Mouse (Mus musculus) CH12.LX (cell line): ENCODE results near the gene Ntrk3. TPM values are rescaled to one million over a fixed set of nuclear protein-coding genes. Genes with fewer than 3 reads are reported as not detected.

Source experiments
- DNase-seq: peaks from one replicate; pipeline ENCODE4 v3.0.0-alpha.2; 2013; ENCODE audit errors: extremely low read depth
- H3K27ac ChIP-seq: 2 replicates; pipeline ENCODE4 v1.5.1; 2012; ENCODE audit warnings: low read depth, mild to moderate bottlenecking, control low read depth, moderate library complexity; ENCODE audit not compliant: insufficient read depth
- H3K27me3 ChIP-seq: replicated peaks from 2 replicates; pipeline ENCODE3; 2012; ENCODE audit warnings: inconsistent platforms
- H3K36me3 ChIP-seq, 2 experiments: replicated peaks in 1 of 2; 2 replicates each; pipeline versions ENCODE3 to v1.6.1; 2012; ENCODE audit warnings: inconsistent platforms in 1 of 2, low read length in 1 of 2, mild to moderate bottlenecking in 1 of 2, mixed read lengths in 1 of 2, moderate library complexity in 1 of 2; ENCODE audit not compliant: control insufficient read depth in 1 of 2, insufficient read depth in 1 of 2
- H3K4me1 ChIP-seq, 2 experiments: 2 replicates each; pipeline ENCODE4 v1.6.1; 2012; ENCODE audit warnings: inconsistent platforms in 1 of 2, moderate library complexity in 1 of 2; ENCODE audit not compliant: insufficient read depth in 2 of 2, control insufficient read depth in 1 of 2
- H3K4me2 ChIP-seq: 2 replicates; pipeline ENCODE4 v1.6.1; 2012; ENCODE audit warnings: low read depth, mild to moderate bottlenecking, control low read depth; ENCODE audit not compliant: poor library complexity, insufficient read depth, severe bottlenecking
- H3K4me3 ChIP-seq, 3 experiments: fragments of 150-350 bp in 1 of 3; sonication (generic) in 1 of 3; replicated peaks in 1 of 3; 2 replicates each; pipeline versions ENCODE3 to v1.5.1; 2011 to 2012; ENCODE audit warnings: low read depth in 2 of 3, low read length in 2 of 3, mild to moderate bottlenecking in 2 of 3, moderate library complexity in 2 of 3, control low read depth in 1 of 3, improper control_type of control experiment in 1 of 3, inconsistent platforms in 1 of 3, mixed read lengths in 1 of 3; ENCODE audit not compliant: poor library complexity in 1 of 3
- H3K79me2 ChIP-seq: replicated peaks from 2 replicates; pipeline ENCODE4 v1.6.1; 2012; ENCODE audit warnings: mild to moderate bottlenecking, moderate library complexity; ENCODE audit not compliant: control insufficient read depth, poor library complexity, insufficient read depth, severe bottlenecking; ENCODE audit errors: extremely low read depth
- H3K9ac ChIP-seq: 2 replicates; pipeline ENCODE4 v1.6.1; 2012; ENCODE audit warnings: low read depth, mild to moderate bottlenecking, control low read depth, moderate library complexity; ENCODE audit not compliant: insufficient read depth
- H3K9me3 ChIP-seq: replicated peaks from 2 replicates; pipeline ENCODE3; 2012; ENCODE audit warnings: low read length, inconsistent platforms, mixed read lengths
- CTCF ChIP-seq, 2 experiments: IDR thresholded peaks in 1 of 2; conservative IDR thresholded peaks in 1 of 2; 2 replicates each; pipeline ENCODE4 v1.5.1; 2011 to 2012; ENCODE audit warnings: low read depth in 2 of 2, low read length in 2 of 2, improper control_type of control experiment in 1 of 2, inconsistent platforms in 1 of 2, mild to moderate bottlenecking in 1 of 2, moderate library complexity in 1 of 2
- E2F4 ChIP-seq: IDR thresholded peaks from 2 replicates; pipeline ENCODE4 v1.6.1; 2011; ENCODE audit warnings: low read depth, low read length, improper control_type of control experiment; ENCODE audit not compliant: insufficient replicate concordance
- EP300 ChIP-seq: IDR thresholded peaks from 2 replicates; pipeline ENCODE4 v1.6.1; 2011; ENCODE audit warnings: low read length, improper control_type of control experiment
- JUN ChIP-seq: IDR thresholded peaks from 2 replicates; pipeline ENCODE4 v1.6.1; 2011; ENCODE audit warnings: low read depth, mild to moderate bottlenecking, low read length, improper control_type of control experiment, moderate library complexity; ENCODE audit not compliant: insufficient read depth
- JUND ChIP-seq: conservative IDR thresholded peaks from 2 replicates; pipeline ENCODE4 v1.6.1; 2011; ENCODE audit warnings: low read depth, low read length, improper control_type of control experiment
- KAT2A ChIP-seq: IDR thresholded peaks from 2 replicates; pipeline ENCODE4 v1.6.1; 2012; ENCODE audit warnings: low read length, improper control_type of control experiment, inconsistent platforms; ENCODE audit not compliant: insufficient replicate concordance
- MAX ChIP-seq: IDR thresholded peaks from 2 replicates; pipeline ENCODE4 v1.6.1; 2011; ENCODE audit warnings: low read length, improper control_type of control experiment
- MAZ ChIP-seq: IDR thresholded peaks from 2 replicates; pipeline ENCODE4 v1.6.1; 2012; ENCODE audit warnings: low read depth, mild to moderate bottlenecking, inconsistent platforms, low read length, improper control_type of control experiment, moderate library complexity
- MXI1 ChIP-seq: IDR thresholded peaks from 2 replicates; pipeline ENCODE4 v1.6.1; 2011; ENCODE audit warnings: mild to moderate bottlenecking, low read depth, low read length, improper control_type of control experiment
- NELFE ChIP-seq: IDR thresholded peaks from 2 replicates; pipeline ENCODE4 v1.6.1; 2011; ENCODE audit warnings: low read depth, low read length, improper control_type of control experiment
- POLR2A ChIP-seq: IDR thresholded peaks from 2 replicates; pipeline ENCODE4 v1.6.1; 2011; ENCODE audit warnings: low read depth, mild to moderate bottlenecking, improper control_type of control experiment, low read length
- POLR2AphosphoS2 ChIP-seq: IDR thresholded peaks from 2 replicates; pipeline ENCODE4 v1.6.1; 2011; ENCODE audit warnings: low read depth, low read length, improper control_type of control experiment
- RAD21 ChIP-seq: IDR thresholded peaks from 2 replicates; pipeline ENCODE4 v1.6.1; 2011; ENCODE audit warnings: low read depth, mild to moderate bottlenecking, low read length, improper control_type of control experiment, moderate library complexity
- RCOR1 ChIP-seq: conservative IDR thresholded peaks from 2 replicates; pipeline ENCODE4 v1.6.1; 2012; ENCODE audit warnings: low read depth, mild to moderate bottlenecking, inconsistent platforms, low read length, improper control_type of control experiment
- SIN3A ChIP-seq: IDR thresholded peaks from 2 replicates; pipeline ENCODE4 v1.6.1; 2012; ENCODE audit warnings: low read length, improper control_type of control experiment, inconsistent platforms
- SMC3 ChIP-seq: IDR thresholded peaks from 2 replicates; pipeline ENCODE4 v1.6.1; 2011; ENCODE audit warnings: low read depth, low read length, improper control_type of control experiment
- TBP ChIP-seq: conservative IDR thresholded peaks from 2 replicates; pipeline ENCODE4 v1.6.1; 2011; ENCODE audit warnings: low read depth, low read length, improper control_type of control experiment
- TCF12 ChIP-seq: IDR thresholded peaks from 2 replicates; pipeline ENCODE4 v1.6.1; 2014; ENCODE audit warnings: low read depth, mild to moderate bottlenecking, inconsistent platforms, low read length, improper control_type of control experiment
- USF1 ChIP-seq: IDR thresholded peaks from 2 replicates; pipeline ENCODE4 v1.6.1; 2014; ENCODE audit warnings: low read depth, mild to moderate bottlenecking, inconsistent platforms, low read length, improper control_type of control experiment
- USF2 ChIP-seq: conservative IDR thresholded peaks from 2 replicates; pipeline ENCODE4 v1.6.1; 2011; ENCODE audit warnings: low read depth, low read length, improper control_type of control experiment
- ZKSCAN1 ChIP-seq: IDR thresholded peaks from 2 replicates; pipeline ENCODE4 v1.6.1; 2012; ENCODE audit warnings: low read depth, inconsistent platforms, low read length, improper control_type of control experiment, borderline replicate concordance
- dilution Hi-C: fragments of 300-500 bp; cut with MboI; formaldehyde crosslinking; loops from 2 replicates; pipeline ENCODE4 v1.14.3; 2020; ENCODE audit warnings: low sequenced_read_pairs; ENCODE audit not compliant: extremely low pct_unique_long_range_greater_than_20kb, extremely low pct_ligation_motif_present
- in situ Hi-C: fragments of 300-500 bp; cut with MboI; formaldehyde crosslinking; loops from 3 replicates; pipeline ENCODE4 v1.14.3; 2019; ENCODE audit warnings: low sequenced_read_pairs, low pct_ligation_motif_present, low pct_unique_long_range_greater_than_20kb, mixed read lengths
- polyA plus RNA-seq: library from polyadenylated mRNA; unstranded; fragments of >175 nt; gene quantifications from 2 replicates; pipeline ENCODE4 v1.2.1, GENCODE M21; 2012; ENCODE audit warnings: low read depth; ENCODE audit not compliant: insufficient read length
- total RNA-seq, 2 experiments: library from RNA; depleted of rRNA; stranded (reverse); fragments of 300-350 nt in 1 of 2; fragments of >200 nt in 1 of 2; gene quantifications; 2 replicates each; pipeline ENCODE4 v1.2.3; 2012 to 2014

Gene Ntrk3
- total and polyA plus RNA-seq, 3 experiments, result 0.21 TPM; not detected in 2

DNA sequence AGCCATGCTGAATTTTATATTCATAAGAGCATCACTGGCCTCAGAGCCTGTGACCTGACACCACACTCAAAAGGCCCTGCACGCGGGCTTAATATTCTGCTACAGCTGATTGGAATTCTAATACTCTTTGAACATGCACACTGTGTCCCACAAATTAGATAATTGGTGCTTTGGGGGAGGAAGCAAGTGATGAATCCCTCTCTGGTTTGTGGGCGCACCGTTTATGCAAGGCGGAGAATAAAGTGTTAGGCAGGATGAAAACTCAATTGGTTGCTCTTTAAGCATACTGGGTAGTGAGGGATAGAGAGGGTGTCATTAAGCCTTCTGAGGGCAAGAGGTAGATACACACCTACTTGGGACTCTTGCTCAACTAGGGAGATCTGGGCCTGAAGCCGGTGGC is 297.3 kb downstream of the Ntrk3 start:
- dilution Hi-C loops, result no loop called here
- H3K36me3 ChIP-seq, result no peaks in the 10 kb centered on the region

DNA sequence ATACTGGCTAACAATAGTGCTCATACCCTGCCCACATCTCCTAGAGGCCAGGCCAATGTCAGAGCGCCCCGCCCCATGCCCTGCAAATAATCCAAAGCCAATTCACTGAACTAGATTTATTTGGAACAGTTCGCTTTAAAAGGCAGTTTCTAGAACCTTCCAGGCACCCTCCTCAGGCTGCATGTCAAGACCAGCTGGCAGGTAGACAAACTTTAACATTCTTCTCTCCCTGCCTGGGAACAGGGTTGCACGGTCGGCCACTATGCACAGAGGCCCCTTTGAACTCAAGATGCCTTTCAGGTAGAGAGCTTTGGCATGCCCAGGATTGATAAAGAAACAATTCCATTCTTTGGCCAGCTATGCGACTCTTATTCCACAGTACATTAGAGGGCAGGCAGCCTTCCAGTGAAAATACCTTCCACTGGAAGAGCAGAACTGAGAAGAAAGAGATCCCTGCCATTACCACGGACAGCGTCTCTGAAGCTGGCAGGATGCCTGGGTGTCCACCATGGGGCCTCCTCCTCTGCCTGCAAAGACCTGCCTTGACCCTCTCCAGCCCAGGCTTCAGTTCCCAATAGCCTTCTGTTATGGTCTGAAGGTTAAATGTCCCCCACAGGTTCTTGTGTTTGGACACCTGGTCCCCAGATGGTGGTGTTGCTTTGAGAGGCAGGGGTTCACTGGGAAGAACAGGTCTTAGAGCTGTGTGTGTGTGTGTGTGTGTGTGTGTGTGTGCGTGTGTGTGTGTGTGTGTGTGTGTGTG is 298.3 kb downstream of the Ntrk3 start:
- Histone ChIP-seq H3K4me1 (no peaks in the 10 kb centered on the region), H3K4me3 (no peak overlapping the region), H3K9ac (no peak overlapping the region), H3K27ac (no peak overlapping the region), H3K27me3 (no peaks in the 10 kb centered on the region), H3K4me2 (no peak overlapping the region), H3K79me2 (no peaks in the 10 kb centered on the region), H3K36me3 (no peaks in the 10 kb centered on the region), H3K9me3 (peaks cover 39% of the 10 kb centered on the region)
- dilution Hi-C loops, result no loop called here
- no peak for TF ChIP-seq USF2
- TF ChIP-seq MAX, result no peak
- no peak for TF ChIP-seq JUND
- no peak for TF ChIP-seq MAZ
- TF ChIP-seq MXI1, result no peak
- no peak for TF ChIP-seq EP300
- TF ChIP-seq E2F4, result no peak
- TF ChIP-seq POLR2A, result no peak
- TF ChIP-seq SIN3A, result no peak
- no peak for TF ChIP-seq RAD21
- TF ChIP-seq SMC3, result no peak
- no peak for TF ChIP-seq POLR2AphosphoS2
- no peak for DNase-seq
- in situ Hi-C loops, result no loop called here

More for the DNA sequence above, 297.3 kb downstream of the Ntrk3 start:
- Histone ChIP-seq H3K79me2 (no peaks in the 10 kb centered on the region), H3K4me1 (no peaks in the 10 kb centered on the region), H3K27ac (no peak overlapping the region), H3K9me3 (peaks cover 39% of the 10 kb centered on the region), H3K4me2 (no peak overlapping the region), H3K27me3 (no peaks in the 10 kb centered on the region)
- no peak for DNase-seq
- in situ Hi-C loops, result no loop called here
- TF ChIP-seq JUN, result no peak
- no peak for TF ChIP-seq TBP
- no peak for TF ChIP-seq MAX
- no peak for TF ChIP-seq NELFE
- no peak for TF ChIP-seq RCOR1
- TF ChIP-seq SIN3A, result no peak
- TF ChIP-seq POLR2AphosphoS2, result no peak
- no peak for TF ChIP-seq ZKSCAN1
- no peak for TF ChIP-seq KAT2A
- TF ChIP-seq USF1, result no peak
- no peak for TF ChIP-seq TCF12
- TF ChIP-seq CTCF (conservative IDR thresholded peaks at IDR 0.05 in 1 of 2, IDR thresholded peaks at IDR 0.05 in 1 of 2; ENCODE audit: low read depth in 2 of 2, low read length in 2 of 2), result no peak
- no peak for TF ChIP-seq E2F4
- TF ChIP-seq EP300, result no peak
- TF ChIP-seq, all 38 proteins: peak for 0
- no peak overlapping the region for H3K4me3 ChIP-seq
- H3K9ac ChIP-seq, result no peak overlapping the region
